8 mouse cellular contexts compared by ENCODE assay signal in genomic region chr1:74390924-74391748, GRCm38 (mm10). TPM values are rescaled to one million over a fixed set of nuclear protein-coding genes. Genes with fewer than 3 reads are reported as not detected.
DNase-seq lines count a peak whose midpoint lies in the region; ATAC-seq and TF ChIP-seq lines count a peak whose summit lies in the region.

TSS of gene Ctdsp1 (plus strand) at chr1:74391509.

- no peak for TF ChIP-seq POLR2A in ES-Bruce4 (IDR thresholded peaks at IDR 0.05; ENCODE audit: insufficient read depth, low read length)
- peak; percentile 54; the same call in 1 of the 2 replicates for TF ChIP-seq POLR2A in lung, adult 2 months (IDR thresholded peaks at IDR 0.05; ENCODE audit: borderline replicate concordance, extremely low read depth, low read depth, low read length)

- 3% methylated on average over 51 of the region's 51 CpGs for WGBS in forebrain, embryonic 15.5 days
- 3% methylated on average over 51 of the region's 51 CpGs for WGBS in lung, adult 2 months

- DNase-seq in cerebellum, adult 11 months, result peak; percentile 95
- DNase-seq in heart, postnatal 25 days (ENCODE audit: low spot score), result peak; percentile 98
- peak; percentile 94 to 97 for DNase-seq in layer of hippocampus, adult 18-20 months (ENCODE audit: low spot score in 2 of 2)
- DNase-seq in lung, adult 2 months, result peak; percentile 95
- peak; percentile 91 to 94 for DNase-seq in thymus, adult 18-20 months

- peak within 1 kb of the TSS; percentile 97 for H3K9ac ChIP-seq in ES-Bruce4 (ENCODE audit: low read depth, poor library complexity, severe bottlenecking)
- peak within 1 kb of the TSS; percentile 56 for H3K9ac ChIP-seq in forebrain, embryonic 15.5 days (replicated peaks)

- H3K9me3 ChIP-seq in ES-Bruce4 (replicated peaks; ENCODE audit: control insufficient read depth, insufficient read depth, low read length, poor library complexity, severe bottlenecking), result no peaks in the 10 kb centered on the region
- no peaks in the 10 kb centered on the region for H3K9me3 ChIP-seq in forebrain, embryonic 15.5 days

- ATAC-seq in forebrain, embryonic 15.5 days (replicated peaks), result peak; percentile 76
- ATAC-seq in neutrophil, adult 5-6 weeks (ENCODE audit: extremely low read depth, insufficient number of reproducible peaks, low FRiP score, poor library complexity, severe bottlenecking), result peak; percentile 44

- no peaks in the 10 kb centered on the region for H3K4me1 ChIP-seq in ES-Bruce4 (ENCODE audit: control insufficient read depth, insufficient read depth, low read length)
- peaks cover 45% of the 10 kb centered on the region for H3K4me1 ChIP-seq in forebrain, embryonic 15.5 days
- H3K4me1 ChIP-seq in lung, adult 2 months (ENCODE audit: control insufficient read depth, insufficient read depth, low read length), result peaks cover 20% of the 10 kb centered on the region

- peak within 1 kb of the TSS; percentile 41; the same call in 1 of the 2 replicates for H3K27ac ChIP-seq in ES-Bruce4 (ENCODE audit: insufficient read depth, low read length)
- peak within 1 kb of the TSS; percentile 65 for H3K27ac ChIP-seq in forebrain, embryonic 15.5 days (replicated peaks)

- no peaks in the 10 kb centered on the region for H3K27me3 ChIP-seq in ES-Bruce4 (ENCODE audit: control insufficient read depth, insufficient read depth, low read length, poor library complexity, severe bottlenecking)
- H3K27me3 ChIP-seq in forebrain, embryonic 15.5 days, result no peaks in the 10 kb centered on the region

- peaks cover 8% of the 10 kb centered on the region; the same call in 1 of the 2 replicates for H3K36me3 ChIP-seq in ES-Bruce4 (ENCODE audit: control insufficient read depth, insufficient read depth, low read length, poor library complexity, severe bottlenecking)
- H3K36me3 ChIP-seq in forebrain, embryonic 15.5 days, result 0 out of 2 replicates have a peak, but pooled peaks cover 5% of the 10 kb centered on the region

- intact Hi-C loops in heart, postnatal 25 days (cut with DNase I), result loop anchor here (2.0 kb wide), 2 partner anchors 58 to 78 kb away; no protein-coding TSS in a partner anchor

- TF ChIP-seq EP300 in ES-Bruce4 (IDR thresholded peaks at IDR 0.05; ENCODE audit: insufficient read depth, low read depth, low read length), result 0 out of 2 replicates have a peak, but pooled peaks have one; percentile 19

- peak within 1 kb of the TSS; percentile 66 for H3K4me3 ChIP-seq in ES-Bruce4 (ENCODE audit: low read depth, low read length)
- H3K4me3 ChIP-seq in forebrain, embryonic 15.5 days, result peak within 1 kb of the TSS; percentile 61
- peak within 1 kb of the TSS; percentile 93 for H3K4me3 ChIP-seq in lung, adult 2 months (replicated peaks; ENCODE audit: extremely low read depth, low read depth, low read length)

- TF ChIP-seq CTCF in ES-Bruce4 (IDR thresholded peaks at IDR 0.05; ENCODE audit: low read depth, low read length), result peak; percentile 36
- TF ChIP-seq CTCF in lung, adult 2 months (IDR thresholded peaks at IDR 0.05; ENCODE audit: insufficient read depth, low read length), result no peak

- peak within 1 kb of the TSS; percentile 81 for H3K4me2 ChIP-seq in forebrain, embryonic 15.5 days (replicated peaks)

RNA-seq across cellular contexts. Expression of gene Ctdsp1, which starts in this region (rescaled TPM):
- polyA plus RNA-seq in ES-Bruce4 (2011; ENCODE audit: insufficient read depth, insufficient read length, low read depth, missing spikeins), result 28.6 and 33.6 TPM in 2 replicates
- polyA plus RNA-seq in forebrain, embryonic 15.5 days (2015; fragmentation: Nextera tagmentation; extraction: Ambion mirVana), result 21.4 and 22.4 TPM in 2 replicates
- total RNA-seq in heart, postnatal 25 days (2021), result 100 to 1,000 TPM; 123 to 139 TPM
- 10 to 100 TPM; 28.9 to 29.1 TPM for total RNA-seq in layer of hippocampus, adult 18-20 months (2021)
- polyA plus RNA-seq in lung, adult 2 months (2012; rRNA removed), result 197 and 200 TPM in 2 replicates
- total RNA-seq in neutrophil, adult 5-6 weeks (2017), result 66.9 and 67.8 TPM in 2 replicates

Comparison
In these comparisons a context has a peak if more than half of its experiments do, and no peak if none do; other contexts are left out.
1. Peak in every context shown above with its lines: DNase-seq, ATAC-seq, H3K4me3 ChIP-seq and H3K27ac ChIP-seq.